Mouse (Mus musculus): ENCODE measurements around the gene Aox3. TPM values are rescaled to one million over a fixed set of nuclear protein-coding genes. Genes with fewer than 3 reads are reported as not detected.

Aox3 gene
- polyA plus RNA-seq, 1 experiment from 2014 or later = 1.1 TPM

GRCm38 (mm10) chr1:58113441-58113840 lies 511 bp downstream of the Aox3 start:
- Histone ChIP-seq H3K9ac (ENCODE audit: low read length) (no peak overlapping the region), H3K27ac (replicated peaks; ENCODE audit: low read depth, low read length) (no peak overlapping the region), H3K36me3 (ENCODE audit: control insufficient read depth, insufficient read depth, low read length) (no peaks in the 10 kb centered on the region), H3K4me1 (ENCODE audit: control insufficient read depth, insufficient read depth, low read length) (no peaks in the 10 kb centered on the region), H3K27me3 (ENCODE audit: control insufficient read depth, insufficient read depth, low read length) (no peaks in the 10 kb centered on the region), H3K4me2 (ENCODE audit: low read depth, severe bottlenecking) (no peak overlapping the region), H3K4me3 (ENCODE audit: low read depth, low read length) (no peak overlapping the region), H3K9me3 (ENCODE audit: control insufficient read depth, low read length) (no peaks in the 10 kb centered on the region)
- DNase-seq (ENCODE audit: low spot score) (no peak), ATAC-seq (ENCODE audit: insufficient number of reproducible peaks, low FRiP score, low TSS enrichment, low read depth) (no peak)

- no peak overlapping the region for H3K27ac ChIP-seq (replicated peaks; ENCODE audit: low read depth, low read length)
- no peaks in the 10 kb centered on the region for H3K27me3 ChIP-seq (ENCODE audit: control insufficient read depth, insufficient read depth, low read length)
- no peak for ATAC-seq (ENCODE audit: insufficient number of reproducible peaks, low FRiP score, low TSS enrichment, low read depth)
- H3K9me3 ChIP-seq (ENCODE audit: control insufficient read depth, low read length) = no peaks in the 10 kb centered on the region
- WGBS = 73% methylated on average over 6 of the region's 6 CpGs
- H3K36me3 ChIP-seq (ENCODE audit: control insufficient read depth, insufficient read depth, low read length) = no peaks in the 10 kb centered on the region
- no peaks in the 10 kb centered on the region for H3K4me1 ChIP-seq (ENCODE audit: control insufficient read depth, insufficient read depth, low read length)
- H3K4me2 ChIP-seq (ENCODE audit: low read depth, severe bottlenecking) = no peak overlapping the region
- H3K9ac ChIP-seq (ENCODE audit: low read length) = no peak overlapping the region
- no peak for DNase-seq (ENCODE audit: low spot score)
- no peak overlapping the region for H3K4me3 ChIP-seq (ENCODE audit: low read depth, low read length)
Observed at GRCm38 (mm10) chr1:58114021-58114560, 1.2 kb downstream of the Aox3 start.

DNA sequence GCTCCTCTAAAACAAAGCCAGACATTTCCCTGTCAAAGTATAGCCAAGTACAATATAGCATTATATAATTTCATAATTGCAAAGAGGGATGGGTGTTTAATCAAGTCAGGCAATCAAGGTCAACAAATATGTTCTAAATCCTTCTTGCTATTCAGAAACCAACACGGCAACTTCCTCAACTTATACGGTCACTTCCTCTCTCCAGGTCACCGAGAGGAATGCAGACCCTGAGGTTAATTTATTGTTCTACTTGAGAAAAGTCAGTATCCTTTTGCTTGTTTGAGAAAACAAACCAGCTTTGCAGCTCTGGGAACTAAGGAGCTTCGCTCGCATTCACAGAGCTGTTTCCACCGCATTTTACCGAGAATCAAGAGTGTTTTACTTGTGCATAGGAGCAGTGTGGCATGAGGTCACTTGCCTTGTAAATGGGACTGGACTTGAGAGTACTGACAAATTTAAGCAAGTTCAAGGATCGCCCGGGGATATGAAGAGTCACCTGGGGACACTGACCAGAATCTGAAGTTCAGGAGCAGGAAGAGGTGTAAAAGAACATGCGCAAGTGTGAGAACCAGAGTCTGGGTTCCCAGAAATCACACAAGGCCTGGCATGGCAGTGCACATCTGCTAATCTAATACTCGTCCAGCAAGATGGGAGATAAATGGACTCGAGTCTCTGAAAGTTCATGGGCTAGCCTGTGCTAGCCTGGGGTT lies 1.9 kb downstream of the Aox3 start:
- no peaks in the 10 kb centered on the region for H3K9me3 ChIP-seq (ENCODE audit: control insufficient read depth, low read length)
- no peak overlapping the region for H3K4me3 ChIP-seq (ENCODE audit: low read depth, low read length)
- DNase-seq (ENCODE audit: low spot score) (no peak), ATAC-seq (ENCODE audit: insufficient number of reproducible peaks, low FRiP score, low TSS enrichment, low read depth) (no peak)
- H3K9ac ChIP-seq (ENCODE audit: low read length) = no peak overlapping the region
- no peaks in the 10 kb centered on the region for H3K4me1 ChIP-seq (ENCODE audit: control insufficient read depth, insufficient read depth, low read length)
- no peaks in the 10 kb centered on the region for H3K27me3 ChIP-seq (ENCODE audit: control insufficient read depth, insufficient read depth, low read length)
- H3K27ac ChIP-seq (replicated peaks; ENCODE audit: low read depth, low read length) = no peak overlapping the region
- 79% methylated on average over 12 of the region's 12 CpGs for whole genome bisulfite sequencing
- H3K4me2 ChIP-seq (ENCODE audit: low read depth, severe bottlenecking) = no peak overlapping the region
- H3K36me3 ChIP-seq (ENCODE audit: control insufficient read depth, insufficient read depth, low read length) = no peaks in the 10 kb centered on the region

- no peak for DNase-seq (ENCODE audit: low spot score)
- H3K27ac ChIP-seq (replicated peaks; ENCODE audit: low read depth, low read length) = no peak overlapping the region
- no peaks in the 10 kb centered on the region for H3K9me3 ChIP-seq (ENCODE audit: control insufficient read depth, low read length)
- no peaks in the 10 kb centered on the region for H3K27me3 ChIP-seq (ENCODE audit: control insufficient read depth, insufficient read depth, low read length)
- 90% methylated on average over 3 of the region's 3 CpGs for WGBS
- H3K4me2 ChIP-seq (ENCODE audit: low read depth, severe bottlenecking) = no peak overlapping the region
- H3K9ac ChIP-seq (ENCODE audit: low read length) = no peak overlapping the region
- H3K36me3 ChIP-seq (ENCODE audit: control insufficient read depth, insufficient read depth, low read length) = no peaks in the 10 kb centered on the region
- H3K4me3 ChIP-seq (ENCODE audit: low read depth, low read length) = no peak overlapping the region
- ATAC-seq (ENCODE audit: insufficient number of reproducible peaks, low FRiP score, low TSS enrichment, low read depth) = no peak
- H3K4me1 ChIP-seq (ENCODE audit: control insufficient read depth, insufficient read depth, low read length) = no peaks in the 10 kb centered on the region
Observed at GRCm38 (mm10) chr1:58118231-58118630, 5.3 kb downstream of the Aox3 start.

DNA sequence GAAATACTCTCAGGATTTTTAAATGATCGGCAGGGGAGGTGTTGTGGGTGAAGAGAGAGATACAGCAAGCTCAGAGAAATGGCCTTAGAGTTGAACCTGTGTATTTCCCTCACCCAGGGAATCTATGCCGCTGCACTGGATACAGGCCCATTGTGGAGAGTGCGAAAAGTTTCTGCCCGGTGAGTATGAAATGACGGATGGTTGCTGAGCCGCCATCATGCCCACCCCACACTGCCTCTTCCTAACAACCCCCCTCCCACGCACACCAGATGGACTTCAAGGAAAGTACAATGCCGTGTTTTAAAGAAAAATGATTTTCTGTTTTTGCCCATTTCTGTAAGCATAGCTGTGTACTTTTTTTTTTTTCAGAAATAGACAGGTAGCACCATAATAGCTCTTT lies 12.0 kb downstream of the Aox3 start:
- H3K9ac ChIP-seq (ENCODE audit: low read length) = no peak overlapping the region
- H3K4me1 ChIP-seq (ENCODE audit: control insufficient read depth, insufficient read depth, low read length) = no peaks in the 10 kb centered on the region
- H3K27ac ChIP-seq (replicated peaks; ENCODE audit: low read depth, low read length) = no peak overlapping the region
- H3K36me3 ChIP-seq (ENCODE audit: control insufficient read depth, insufficient read depth, low read length) = no peaks in the 10 kb centered on the region
- DNase-seq (ENCODE audit: low spot score) (no peak), ATAC-seq (ENCODE audit: insufficient number of reproducible peaks, low FRiP score, low TSS enrichment, low read depth) (no peak)
- no peaks in the 10 kb centered on the region for H3K9me3 ChIP-seq (ENCODE audit: control insufficient read depth, low read length)
- H3K4me3 ChIP-seq (ENCODE audit: low read depth, low read length) = no peak overlapping the region
- H3K4me2 ChIP-seq (ENCODE audit: low read depth, severe bottlenecking) = no peak overlapping the region
- WGBS = 89% methylated on average over 8 of the region's 8 CpGs
- H3K27me3 ChIP-seq (ENCODE audit: control insufficient read depth, insufficient read depth, low read length) = no peaks in the 10 kb centered on the region

- Histone ChIP-seq H3K4me3 (ENCODE audit: low read depth, low read length) (no peak overlapping the region), H3K4me2 (ENCODE audit: low read depth, severe bottlenecking) (no peak overlapping the region), H3K9ac (ENCODE audit: low read length) (no peak overlapping the region), H3K27ac (replicated peaks; ENCODE audit: low read depth, low read length) (no peak overlapping the region), H3K27me3 (ENCODE audit: control insufficient read depth, insufficient read depth, low read length) (no peaks in the 10 kb centered on the region), H3K4me1 (ENCODE audit: control insufficient read depth, insufficient read depth, low read length) (no peaks in the 10 kb centered on the region), H3K9me3 (ENCODE audit: control insufficient read depth, low read length) (no peaks in the 10 kb centered on the region), H3K36me3 (ENCODE audit: control insufficient read depth, insufficient read depth, low read length) (no peaks in the 10 kb centered on the region)
- no peak for ATAC-seq (ENCODE audit: insufficient number of reproducible peaks, low FRiP score, low TSS enrichment, low read depth)
- no peak for DNase-seq (ENCODE audit: low spot score)
Observed at GRCm38 (mm10) chr1:58137891-58138290, 25.0 kb downstream of the Aox3 start.

- H3K9me3 ChIP-seq (ENCODE audit: control insufficient read depth, low read length) = no peaks in the 10 kb centered on the region
- H3K4me1 ChIP-seq (ENCODE audit: control insufficient read depth, insufficient read depth, low read length) = no peaks in the 10 kb centered on the region
- ATAC-seq (ENCODE audit: insufficient number of reproducible peaks, low FRiP score, low TSS enrichment, low read depth) (no peak), DNase-seq (ENCODE audit: low spot score) (no peak)
- H3K4me2 ChIP-seq (ENCODE audit: low read depth, severe bottlenecking) = no peak overlapping the region
- no peaks in the 10 kb centered on the region for H3K27me3 ChIP-seq (ENCODE audit: control insufficient read depth, insufficient read depth, low read length)
- no peak overlapping the region for H3K4me3 ChIP-seq (ENCODE audit: low read depth, low read length)
- WGBS = 89% methylated on average over 9 of the region's 9 CpGs
- no peak overlapping the region for H3K9ac ChIP-seq (ENCODE audit: low read length)
- no peaks in the 10 kb centered on the region for H3K36me3 ChIP-seq (ENCODE audit: control insufficient read depth, insufficient read depth, low read length)
- no peak overlapping the region for H3K27ac ChIP-seq (replicated peaks; ENCODE audit: low read depth, low read length)
Observed at GRCm38 (mm10) chr1:58138986-58139385, 26.1 kb downstream of the Aox3 start.

DNA sequence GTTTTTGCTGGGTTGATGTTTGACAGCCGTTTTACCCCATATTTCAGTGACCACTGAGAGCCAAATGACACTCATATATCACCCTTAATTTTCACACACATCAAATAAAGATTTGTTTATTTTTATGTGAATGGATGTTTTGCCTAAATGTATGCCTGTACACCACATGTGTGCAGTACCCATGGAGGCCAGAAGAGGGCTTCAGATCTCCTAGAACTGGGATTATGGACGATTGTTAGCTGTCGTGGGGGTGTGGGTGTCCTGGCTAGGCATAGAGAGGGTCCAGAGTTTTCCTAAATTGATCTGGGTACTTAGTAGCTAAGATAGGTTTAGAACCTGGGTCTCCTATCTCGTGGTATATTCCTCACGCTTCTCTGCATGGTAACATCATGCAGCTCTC lies 27.7 kb downstream of the Aox3 start:
- no peak for DNase-seq (ENCODE audit: low spot score)
- H3K9ac ChIP-seq (ENCODE audit: low read length) = no peak overlapping the region
- ATAC-seq (ENCODE audit: insufficient number of reproducible peaks, low FRiP score, low TSS enrichment, low read depth) = no peak
- 88% methylated on average over 5 of the region's 5 CpGs for WGBS
- no peaks in the 10 kb centered on the region for H3K9me3 ChIP-seq (ENCODE audit: control insufficient read depth, low read length)
- no peak overlapping the region for H3K4me2 ChIP-seq (ENCODE audit: low read depth, severe bottlenecking)
- no peak overlapping the region for H3K4me3 ChIP-seq (ENCODE audit: low read depth, low read length)
- H3K36me3 ChIP-seq (ENCODE audit: control insufficient read depth, insufficient read depth, low read length) = no peaks in the 10 kb centered on the region
- no peaks in the 10 kb centered on the region for H3K27me3 ChIP-seq (ENCODE audit: control insufficient read depth, insufficient read depth, low read length)
- H3K27ac ChIP-seq (replicated peaks; ENCODE audit: low read depth, low read length) = no peak overlapping the region
- no peaks in the 10 kb centered on the region for H3K4me1 ChIP-seq (ENCODE audit: control insufficient read depth, insufficient read depth, low read length)
